Mouse (Mus musculus) bone marrow, adult 2 months (tissue): Measurements from ENCODE around the gene Pigr.

Source experiments
- CTCF ChIP-seq: fragments of 200-500 bp; IDR thresholded peaks from 2 replicates; pipeline ENCODE4 v1.5.1; 2011; ENCODE audit warnings: low read length, control low read depth; ENCODE audit not compliant: control insufficient read depth, insufficient read depth
- POLR2A ChIP-seq: fragments of 200-500 bp; IDR thresholded peaks from 2 replicates; pipeline ENCODE4 v1.6.1; 2011; ENCODE audit warnings: low read depth, mild to moderate bottlenecking, control low read depth, low read length, borderline replicate concordance; ENCODE audit not compliant: control insufficient read depth

DNA sequence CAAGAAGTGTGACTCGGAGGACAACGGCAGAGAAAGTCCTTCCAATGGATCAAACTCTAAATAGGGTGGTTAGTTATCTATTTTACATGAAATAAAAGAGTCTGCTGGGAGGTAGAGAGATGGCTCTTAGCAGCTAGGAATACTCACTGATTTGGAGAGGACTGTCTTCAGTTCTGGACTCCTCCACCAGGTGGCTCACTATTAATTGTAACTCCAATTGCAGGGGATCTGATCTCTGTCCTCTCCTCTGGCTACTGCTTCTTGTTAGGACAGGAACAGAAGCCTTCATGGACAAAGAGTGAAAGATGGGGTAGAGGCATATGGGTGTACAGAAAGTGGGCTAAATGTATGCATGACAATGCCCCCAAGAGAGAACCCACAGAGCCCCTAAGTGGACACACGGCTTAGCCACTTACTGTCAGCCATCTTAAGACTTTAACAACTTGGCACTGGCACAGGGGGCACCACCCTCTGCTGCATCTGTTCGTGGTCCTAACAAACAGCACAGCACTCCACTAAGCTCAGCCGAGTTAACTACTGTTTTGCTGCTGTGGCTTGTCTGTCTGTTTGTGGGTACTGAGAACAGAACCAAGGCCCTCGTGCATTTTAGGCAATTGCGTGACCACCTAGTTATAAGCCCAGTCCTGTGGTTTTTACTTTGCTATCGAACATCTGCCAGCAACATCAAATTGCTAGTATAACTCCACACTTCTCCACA lies 29.4 kb upstream of the Pigr start:
- TF ChIP-seq CTCF (no peak), POLR2A (no peak)
